Mouse (Mus musculus) hindbrain, embryonic 12.5 days (tissue): ENCODE measurements around the gene Rbfox1. TPM values are rescaled to one million over a fixed set of nuclear protein-coding genes. Genes with fewer than 3 reads are reported as not detected.

Experiments
- ATAC-seq: fragments of 200-750 bp; cut with Nextera tagmentation; 2 replicates; pipeline ENCODE4 v1.8.0; 2017; ENCODE audit warnings: moderate TSS enrichment; ENCODE audit not compliant: low FRiP score
- H3K27ac ChIP-seq: fragments of 300-500 bp; sonication (generic); 2 replicates; pipeline ENCODE4 v1.5.1; 2016; ENCODE audit warnings: mild to moderate bottlenecking
- H3K27me3 ChIP-seq: fragments of 300-500 bp; sonication (generic); 2 replicates; pipeline ENCODE4 v1.6.1; 2016; ENCODE audit warnings: mild to moderate bottlenecking
- H3K36me3 ChIP-seq: fragments of 300-500 bp; sonication (generic); 2 replicates; pipeline ENCODE4 v1.6.1; 2016; ENCODE audit warnings: mild to moderate bottlenecking
- H3K4me1 ChIP-seq: fragments of 300-500 bp; sonication (generic); 2 replicates; pipeline ENCODE4 v1.6.1; 2016
- H3K4me2 ChIP-seq: fragments of 300-500 bp; sonication (generic); replicated peaks from 2 replicates; pipeline ENCODE4 v1.6.1; 2016; ENCODE audit warnings: mild to moderate bottlenecking
- H3K4me3 ChIP-seq: fragments of 300-500 bp; sonication (generic); 2 replicates; pipeline ENCODE4 v1.5.1; 2016; ENCODE audit warnings: mild to moderate bottlenecking
- H3K9ac ChIP-seq: fragments of 300-500 bp; sonication (generic); 2 replicates; pipeline ENCODE4 v1.6.1; 2016; ENCODE audit warnings: mild to moderate bottlenecking, moderate library complexity
- H3K9me3 ChIP-seq: fragments of 300-500 bp; sonication (generic); replicated peaks from 2 replicates; pipeline ENCODE4 v1.6.1; 2016; ENCODE audit warnings: mild to moderate bottlenecking
- WGBS: fragments of 180-500 bp; shearing (Covaris S2); methylation state at CpG from one replicate; pipeline ENCODE4 v1.1.7; 2016; 5-methylcytosine and 5-hydroxymethylcytosine counted together
- polyA plus RNA-seq: library from polyadenylated mRNA; unstranded; fragments of >200 nt; fragmentation: Nextera tagmentation; extraction: Ambion mirVana; gene quantifications from 2 replicates; pipeline ENCODE4 v1.2.1, GENCODE M21; 2016

Gene Rbfox1
- polyA plus RNA-seq, 1 experiment from 2014 or later, result 50.1 TPM

- no peaks in the 10 kb centered on the region for H3K27me3 ChIP-seq
- no peak overlapping the region for H3K27ac ChIP-seq
- H3K4me3 ChIP-seq, result no peak overlapping the region
- 73% methylated on average over 4 of the region's 4 CpGs for WGBS
- ATAC-seq, result no peak
- no peaks in the 10 kb centered on the region for H3K9me3 ChIP-seq
- no peaks in the 10 kb centered on the region; the same call in 1 of the 2 replicates for H3K4me1 ChIP-seq
- no peaks in the 10 kb centered on the region for H3K36me3 ChIP-seq
- no peak overlapping the region for H3K4me2 ChIP-seq
- H3K9ac ChIP-seq, result no peak overlapping the region
Observed at GRCm38 (mm10) chr16:6914531-6914930, 1029.4 kb downstream of the Rbfox1 start.

- no peak overlapping the region for H3K4me3 ChIP-seq
- H3K27ac ChIP-seq, result no peak overlapping the region
- no peak overlapping the region for H3K4me2 ChIP-seq
- H3K27me3 ChIP-seq, result no peaks in the 10 kb centered on the region
- no peak for ATAC-seq
- H3K9me3 ChIP-seq, result no peaks in the 10 kb centered on the region
- H3K9ac ChIP-seq, result no peak overlapping the region
- H3K36me3 ChIP-seq, result no peaks in the 10 kb centered on the region
- H3K4me1 ChIP-seq, result no peaks in the 10 kb centered on the region; the same call in 1 of the 2 replicates
- 57% methylated on average over 3 of the region's 3 CpGs for WGBS
Observed at GRCm38 (mm10) chr16:6918641-6919040, 1033.5 kb downstream of the Rbfox1 start.

- Histone ChIP-seq H3K4me3 (no peak overlapping the region), H3K4me2 (no peak overlapping the region), H3K36me3 (no peaks in the 10 kb centered on the region), H3K4me1 (no peaks in the 10 kb centered on the region; the same call in 1 of the 2 replicates), H3K27ac (no peak overlapping the region), H3K9ac (no peak overlapping the region), H3K27me3 (no peaks in the 10 kb centered on the region), H3K9me3 (no peaks in the 10 kb centered on the region)
- WGBS, result 25% methylated on average over 5 of the region's 5 CpGs
- no peak for ATAC-seq
Observed at GRCm38 (mm10) chr16:6919681-6920080, 1034.5 kb downstream of the Rbfox1 start.

GRCm38 (mm10) chr16:6927661-6928060, 1042.5 kb downstream of the Rbfox1 start:
- no peak overlapping the region for H3K27ac ChIP-seq
- no peaks in the 10 kb centered on the region for H3K9me3 ChIP-seq
- H3K4me2 ChIP-seq, result no peak overlapping the region
- no peak overlapping the region for H3K9ac ChIP-seq
- ATAC-seq, result no peak
- H3K27me3 ChIP-seq, result no peaks in the 10 kb centered on the region
- WGBS, result 90% methylated on average over 2 of the region's 2 CpGs
- H3K4me1 ChIP-seq, result no peaks in the 10 kb centered on the region
- no peaks in the 10 kb centered on the region for H3K36me3 ChIP-seq
- H3K4me3 ChIP-seq, result no peak overlapping the region

- no peaks in the 10 kb centered on the region for H3K9me3 ChIP-seq
- 70% methylated on average over 3 of the region's 3 CpGs for WGBS
- no peak overlapping the region for H3K9ac ChIP-seq
- no peaks in the 10 kb centered on the region for H3K4me1 ChIP-seq
- no peak for ATAC-seq
- no peaks in the 10 kb centered on the region for H3K27me3 ChIP-seq
- no peak overlapping the region for H3K4me2 ChIP-seq
- no peak overlapping the region for H3K27ac ChIP-seq
- no peaks in the 10 kb centered on the region for H3K36me3 ChIP-seq
- H3K4me3 ChIP-seq, result no peak overlapping the region
Observed at GRCm38 (mm10) chr16:6930795-6931194, 1045.6 kb downstream of the Rbfox1 start.

- Histone ChIP-seq H3K4me2 (no peak overlapping the region), H3K4me1 (no peaks in the 10 kb centered on the region), H3K27ac (no peak overlapping the region), H3K27me3 (no peaks in the 10 kb centered on the region), H3K9me3 (no peaks in the 10 kb centered on the region), H3K4me3 (no peak overlapping the region), H3K36me3 (no peaks in the 10 kb centered on the region), H3K9ac (no peak overlapping the region)
- no peak for ATAC-seq
- WGBS, result 73% methylated on average over 6 of the region's 6 CpGs
Observed at GRCm38 (mm10) chr16:6946151-6946550, 1061.0 kb downstream of the Rbfox1 start.

GRCm38 (mm10) chr16:6949666-6950065, 1064.5 kb downstream of the Rbfox1 start:
- Histone ChIP-seq H3K4me1 (no peaks in the 10 kb centered on the region), H3K9me3 (no peaks in the 10 kb centered on the region), H3K36me3 (no peaks in the 10 kb centered on the region), H3K27me3 (no peaks in the 10 kb centered on the region; the same call in 1 of the 2 replicates), H3K4me2 (no peak overlapping the region), H3K9ac (no peak overlapping the region), H3K27ac (no peak overlapping the region), H3K4me3 (no peak overlapping the region)
- 89% methylated on average over 2 of the region's 2 CpGs for WGBS
- no peak for ATAC-seq

- WGBS, result 87% methylated on average over 6 of the region's 6 CpGs
- Histone ChIP-seq H3K9me3 (no peaks in the 10 kb centered on the region), H3K36me3 (no peaks in the 10 kb centered on the region), H3K4me1 (no peaks in the 10 kb centered on the region), H3K4me2 (no peak overlapping the region), H3K4me3 (no peak overlapping the region), H3K27ac (no peak overlapping the region), H3K9ac (no peak overlapping the region), H3K27me3 (peaks cover 3% of the 10 kb centered on the region)
- ATAC-seq, result no peak
Observed at GRCm38 (mm10) chr16:6955102-6955675, 1070.0 kb downstream of the Rbfox1 start.

- H3K36me3 ChIP-seq, result no peaks in the 10 kb centered on the region
- peaks cover 15% of the 10 kb centered on the region for H3K27me3 ChIP-seq
- no peak overlapping the region for H3K27ac ChIP-seq
- no peaks in the 10 kb centered on the region for H3K9me3 ChIP-seq
- H3K9ac ChIP-seq, result no peak overlapping the region
- ATAC-seq, result no peak
- H3K4me3 ChIP-seq, result no peak overlapping the region
- H3K4me1 ChIP-seq, result peaks cover 22% of the 10 kb centered on the region
- WGBS, result 18% methylated on average over 2 of the region's 2 CpGs
- H3K4me2 ChIP-seq, result no peak overlapping the region
Observed at GRCm38 (mm10) chr16:6961931-6962379, 1076.8 kb downstream of the Rbfox1 start.

GRCm38 (mm10) chr16:6962508-6962907, 1077.4 kb downstream of the Rbfox1 start:
- H3K27ac ChIP-seq, result no peak overlapping the region
- no peaks in the 10 kb centered on the region for H3K9me3 ChIP-seq
- peaks cover 15% of the 10 kb centered on the region for H3K27me3 ChIP-seq
- H3K4me2 ChIP-seq, result no peak overlapping the region
- no peaks in the 10 kb centered on the region for H3K36me3 ChIP-seq
- ATAC-seq, result no peak
- 34% methylated on average over 5 of the region's 5 CpGs for WGBS
- H3K9ac ChIP-seq, result no peak overlapping the region
- H3K4me3 ChIP-seq, result no peak overlapping the region
- H3K4me1 ChIP-seq, result peaks cover 22% of the 10 kb centered on the region

- no peak for ATAC-seq
- no peaks in the 10 kb centered on the region for H3K36me3 ChIP-seq
- H3K27ac ChIP-seq, result no peak overlapping the region
- H3K9me3 ChIP-seq, result no peaks in the 10 kb centered on the region
- H3K27me3 ChIP-seq, result peaks cover 15% of the 10 kb centered on the region
- WGBS, result 73% methylated on average over 4 of the region's 4 CpGs
- peaks cover 22% of the 10 kb centered on the region for H3K4me1 ChIP-seq
- no peak overlapping the region for H3K4me3 ChIP-seq
- no peak overlapping the region for H3K9ac ChIP-seq
- H3K4me2 ChIP-seq, result no peak overlapping the region
Observed at GRCm38 (mm10) chr16:6963533-6963932, 1078.4 kb downstream of the Rbfox1 start.

- Histone ChIP-seq H3K36me3 (no peaks in the 10 kb centered on the region), H3K4me1 (peaks cover 22% of the 10 kb centered on the region), H3K4me2 (no peak overlapping the region), H3K9ac (no peak overlapping the region), H3K4me3 (no peak overlapping the region), H3K27ac (no peak overlapping the region), H3K27me3 (peaks cover 13% of the 10 kb centered on the region), H3K9me3 (no peaks in the 10 kb centered on the region)
- ATAC-seq, result peak; percentile 66
- 3% methylated on average over 8 of the region's 8 CpGs for WGBS
Observed at GRCm38 (mm10) chr16:6964720-6965583, 1079.8 kb downstream of the Rbfox1 start.
